Mouse (Mus musculus) olfactory bulb, adult 2 months (tissue): ENCODE data around the gene Znhit3.

Source experiments
- CTCF ChIP-seq: fragments of 200-500 bp; IDR thresholded peaks from 2 replicates; pipeline ENCODE4 v1.5.1; 2012; ENCODE audit warnings: low read depth, mild to moderate bottlenecking, low read length, moderate library complexity; ENCODE audit not compliant: insufficient read depth
- POLR2A ChIP-seq: fragments of 200-500 bp; IDR thresholded peaks from 2 replicates; pipeline ENCODE4 v1.6.1; 2012; ENCODE audit warnings: mild to moderate bottlenecking, low read depth, low read length, moderate library complexity; ENCODE audit not compliant: insufficient read depth

GRCm38 (mm10) chr11:84940140-84940539, 24.0 kb upstream of the Znhit3 start:
- no peak for TF ChIP-seq CTCF
- no peak for TF ChIP-seq POLR2A
